In genomic region chr1:124652872-124653271, GRCm38 (mm10) we compare ENCODE assay signal across 30 mouse cellular contexts.
"Had no signal": no experiment of that assay in that cellular context is flagged by ENCODE, and none has a peak within 500 bp of the region (broad histone marks: within the 10 kb centered on the region; RNA-seq: fewer than 3 reads in every experiment).

No protein-coding gene starts in this region.

- H3K36me3 ChIP-seq: limb, embryonic 10.5 days; limb, embryonic 12.5 days; limb, embryonic 13.5 days; limb, embryonic 15.5 days; liver, embryonic 12.5 days; liver, embryonic 13.5 days; liver, embryonic 15.5 days; lung, embryonic 15.5 days; midbrain, embryonic 10.5 days; midbrain, embryonic 12.5 days; midbrain, embryonic 13.5 days; midbrain, embryonic 15.5 days had no signal

- H3K4me2 ChIP-seq: limb, embryonic 12.5 days; limb, embryonic 13.5 days; limb, embryonic 15.5 days; liver, embryonic 11.5 days; liver, embryonic 12.5 days; liver, embryonic 13.5 days; liver, embryonic 15.5 days; lung, embryonic 14.5 days; lung, embryonic 15.5 days; midbrain, embryonic 11.5 days; midbrain, embryonic 12.5 days; midbrain, embryonic 13.5 days; midbrain, embryonic 15.5 days had no signal

- H3K4me1 ChIP-seq: limb, embryonic 10.5 days; limb, embryonic 12.5 days; limb, embryonic 13.5 days; limb, embryonic 15.5 days; liver, embryonic 12.5 days; liver, embryonic 13.5 days; liver, embryonic 15.5 days; lung, embryonic 15.5 days; megakaryocyte, embryonic 14.5 days; midbrain, embryonic 10.5 days; midbrain, embryonic 12.5 days; midbrain, embryonic 13.5 days; midbrain, embryonic 15.5 days had no signal

- H3K4me3 ChIP-seq: left cerebral cortex, adult 2 months; limb, embryonic 10.5 days; limb, embryonic 12.5 days; limb, embryonic 13.5 days; limb, embryonic 15.5 days; liver, embryonic 12.5 days; liver, embryonic 13.5 days; liver, embryonic 15.5 days; lung, embryonic 15.5 days; megakaryocyte, embryonic 14.5 days; midbrain, embryonic 10.5 days; midbrain, embryonic 12.5 days; midbrain, embryonic 13.5 days; midbrain, embryonic 15.5 days; myocyte had no signal

- DNase-seq: left cerebral cortex, postnatal 4 days; liver; liver, embryonic 13.5 days; liver, postnatal 0 days; lung, adult 18-20 months; lung, adult 2 months; lung, postnatal 10 days; lung, postnatal 14 days; lung, postnatal 36 days; lung, postnatal 4 days had no signal

- H3K27ac ChIP-seq: left cerebral cortex, adult 2 months; limb, embryonic 10.5 days; limb, embryonic 12.5 days; limb, embryonic 13.5 days; limb, embryonic 15.5 days; liver, embryonic 12.5 days; liver, embryonic 13.5 days; liver, embryonic 14.5 days; liver, embryonic 15.5 days; lung, embryonic 15.5 days; macrophage; midbrain, embryonic 10.5 days; midbrain, embryonic 12.5 days; midbrain, embryonic 13.5 days; midbrain, embryonic 15.5 days had no signal

- ATAC-seq: liver, embryonic 12.5 days; liver, postnatal 0 days; lung, postnatal 0 days had no signal

- H3K9ac ChIP-seq: limb, embryonic 12.5 days; limb, embryonic 13.5 days; limb, embryonic 15.5 days; liver, embryonic 12.5 days; liver, embryonic 13.5 days; liver, embryonic 14.5 days; liver, embryonic 15.5 days; liver, postnatal 0 days; lung, embryonic 14.5 days; lung, embryonic 15.5 days; midbrain, embryonic 12.5 days; midbrain, embryonic 13.5 days; midbrain, embryonic 15.5 days had no signal

- H3K27me3 ChIP-seq: limb, embryonic 12.5 days; limb, embryonic 13.5 days; limb, embryonic 15.5 days; liver, embryonic 12.5 days; liver, embryonic 13.5 days; liver, embryonic 15.5 days; lung, embryonic 15.5 days; megakaryocyte, embryonic 14.5 days; midbrain, embryonic 12.5 days; midbrain, embryonic 13.5 days; midbrain, embryonic 15.5 days had no signal

- H3K9me3 ChIP-seq: limb, embryonic 10.5 days; limb, embryonic 12.5 days; limb, embryonic 13.5 days; limb, embryonic 15.5 days; liver, embryonic 12.5 days; liver, embryonic 13.5 days; liver, embryonic 15.5 days; lung, embryonic 15.5 days; megakaryocyte, embryonic 14.5 days; midbrain, embryonic 10.5 days; midbrain, embryonic 12.5 days; midbrain, embryonic 13.5 days; midbrain, embryonic 15.5 days had no signal
